Mouse (Mus musculus) spleen, adult 2 months (tissue): ENCODE results near the gene Iqck.

Experiments used
- CTCF ChIP-seq: fragments of 200-500 bp; IDR thresholded peaks from 2 replicates; pipeline ENCODE4 v1.5.1; 2011; ENCODE audit warnings: mild to moderate bottlenecking, inconsistent platforms; ENCODE audit not compliant: insufficient read depth, insufficient read length, insufficient replicate concordance; ENCODE audit errors: extremely low read depth
- POLR2A ChIP-seq: fragments of 200-500 bp; IDR thresholded peaks from 2 replicates; pipeline ENCODE4 v1.6.1; 2011; ENCODE audit warnings: low read depth, low read length, inconsistent platforms

GRCm38 (mm10) chr7:118954968-118955367 lies 99.4 kb downstream of the Iqck start:
- TF ChIP-seq CTCF: no peak
- no peak for TF ChIP-seq POLR2A
